In genomic region chr11:32549236-32549635, GRCm38 (mm10) we compare ENCODE assay signal across 16 mouse cellular contexts. TPM values are rescaled to one million over a fixed set of nuclear protein-coding genes. Genes with fewer than 3 reads are reported as not detected.
A peak's percentile ranks its signal among the peaks of the same experiment; 100 is the strongest.
DNase-seq lines count a peak whose midpoint lies in the region; ATAC-seq and TF ChIP-seq lines count a peak whose summit lies in the region.
"Had no signal": no experiment of that assay in that cellular context is flagged by ENCODE, and none has a peak within 500 bp of the region (broad histone marks: within the 10 kb centered on the region; RNA-seq: fewer than 3 reads in every experiment).

No protein-coding gene starts in this region.

- H3K27me3 ChIP-seq in heart, adult 2 months (ENCODE audit: control insufficient read depth, insufficient read depth, low read length), result no peaks in the 10 kb centered on the region
- no peaks in the 10 kb centered on the region for H3K27me3 ChIP-seq in heart, embryonic 12.5 days (replicated peaks)
- H3K27me3 ChIP-seq in spleen, adult 2 months (ENCODE audit: control insufficient read depth, insufficient read depth, low read length), result no peaks in the 10 kb centered on the region
- no peaks in the 10 kb centered on the region for H3K27me3 ChIP-seq in midbrain, embryonic 13.5 days
- H3K27me3 ChIP-seq: forebrain, embryonic 12.5 days; midbrain, embryonic 12.5 days had no signal

- no peak for ATAC-seq in heart, embryonic 12.5 days (ENCODE audit: insufficient number of reproducible peaks, low FRiP score)
- no peak for ATAC-seq in midbrain, embryonic 13.5 days
- ATAC-seq: intestine, embryonic 16.5 days had no signal

- H3K9ac ChIP-seq in heart, adult 2 months (ENCODE audit: low read depth, low read length), result no peak overlapping the region
- H3K9ac ChIP-seq in heart, embryonic 12.5 days, result no peak overlapping the region
- H3K9ac ChIP-seq in midbrain, embryonic 13.5 days (replicated peaks), result no peak overlapping the region
- H3K9ac ChIP-seq: forebrain, embryonic 12.5 days; midbrain, embryonic 12.5 days had no signal

- no peak overlapping the region for H3K4me3 ChIP-seq in heart, adult 2 months
- H3K4me3 ChIP-seq in heart, embryonic 12.5 days, result no peak overlapping the region
- H3K4me3 ChIP-seq in spleen, adult 2 months (ENCODE audit: extremely low read depth, insufficient read depth, insufficient read length), result no peak overlapping the region
- no peak overlapping the region for H3K4me3 ChIP-seq in midbrain, embryonic 13.5 days (replicated peaks)
- H3K4me3 ChIP-seq: forebrain, embryonic 12.5 days; midbrain, embryonic 12.5 days had no signal

- peaks cover 51% of the 10 kb centered on the region for H3K4me1 ChIP-seq in heart, adult 2 months (ENCODE audit: control insufficient read depth, insufficient read depth, low read length)
- peaks cover 47% of the 10 kb centered on the region for H3K4me1 ChIP-seq in heart, embryonic 12.5 days (replicated peaks)
- H3K4me1 ChIP-seq in spleen, adult 2 months (ENCODE audit: control insufficient read depth, insufficient read depth, insufficient read length), result peaks cover 57% of the 10 kb centered on the region
- peaks cover 39% of the 10 kb centered on the region for H3K4me1 ChIP-seq in midbrain, embryonic 13.5 days (replicated peaks)

- H3K79me2 ChIP-seq in heart, adult 2 months (replicated peaks; ENCODE audit: control insufficient read depth, insufficient read depth, low read length), result no peaks in the 10 kb centered on the region

- H3K9me3 ChIP-seq in heart, embryonic 12.5 days (replicated peaks), result no peaks in the 10 kb centered on the region
- no peaks in the 10 kb centered on the region for H3K9me3 ChIP-seq in midbrain, embryonic 13.5 days
- H3K9me3 ChIP-seq: forebrain, embryonic 12.5 days; midbrain, embryonic 12.5 days had no signal

- peaks cover 9% of the 10 kb centered on the region; the same call in 1 of the 2 replicates for H3K36me3 ChIP-seq in heart, adult 2 months (ENCODE audit: control insufficient read depth, insufficient read depth, low read length)
- no peaks in the 10 kb centered on the region for H3K36me3 ChIP-seq in heart, embryonic 12.5 days
- peaks cover 9% of the 10 kb centered on the region for H3K36me3 ChIP-seq in spleen, adult 2 months (ENCODE audit: control insufficient read depth, insufficient read depth, low read length)
- no peaks in the 10 kb centered on the region for H3K36me3 ChIP-seq in midbrain, embryonic 13.5 days
- H3K36me3 ChIP-seq: forebrain, embryonic 12.5 days; midbrain, embryonic 12.5 days had no signal

- no peak for DNase-seq in heart, adult 2 months
- no peak for DNase-seq in spleen, adult 2 months (ENCODE audit: low read depth in 1 of 2, low spot score in 2 of 2)
- DNase-seq in spleen, adult 18-20 months, result no peak
- DNase-seq in cerebellum, postnatal 25 days, result peak; percentile 75 to 79
- no peak for DNase-seq in right cerebral cortex, postnatal 36 days (ENCODE audit: low spot score in 2 of 2)
- DNase-seq in layer of hippocampus, adult 9-10 months (ENCODE audit: low spot score), result no peak
- DNase-seq: gastrocnemius, postnatal 10 days; kidney, postnatal 36 days; lung, postnatal 10 days; right cerebral cortex, postnatal 25 days had no signal

- WGBS in heart, adult 2 months, result 71% methylated on average over 6 of the region's 6 CpGs
- WGBS in heart, embryonic 12.5 days, result 76% methylated on average over 6 of the region's 6 CpGs
- 83% methylated on average over 6 of the region's 6 CpGs for WGBS in spleen, adult 2 months
- WGBS in midbrain, embryonic 13.5 days, result 61% methylated on average over 6 of the region's 6 CpGs

- H3K27ac ChIP-seq in heart, adult 2 months, result peak overlapping the region; percentile 40
- no peak overlapping the region for H3K27ac ChIP-seq in heart, embryonic 12.5 days (ENCODE audit: poor library complexity, severe bottlenecking)
- H3K27ac ChIP-seq in spleen, adult 2 months (ENCODE audit: insufficient read depth, low read length), result peak overlapping the region; percentile 43
- H3K27ac ChIP-seq in midbrain, embryonic 13.5 days, result no peak overlapping the region
- H3K27ac ChIP-seq: forebrain, embryonic 12.5 days; midbrain, embryonic 12.5 days had no signal

- intact Hi-C loops in heart, adult 2 months (cut with DNase I), result no loop called here

- no peak for TF ChIP-seq CTCF in heart, adult 2 months (IDR thresholded peaks at IDR 0.05)
- TF ChIP-seq CTCF in spleen, adult 2 months (IDR thresholded peaks at IDR 0.05; ENCODE audit: extremely low read depth, insufficient read depth, insufficient read length, insufficient replicate concordance), result no peak

- TF ChIP-seq EP300 in heart, adult 2 months (IDR thresholded peaks at IDR 0.05; ENCODE audit: insufficient read depth, low read depth, low read length), result no peak

- TF ChIP-seq POLR2A in heart, adult 2 months (IDR thresholded peaks at IDR 0.05; ENCODE audit: insufficient read depth, low read depth, low read length), result no peak
- no peak for TF ChIP-seq POLR2A in spleen, adult 2 months (IDR thresholded peaks at IDR 0.05; ENCODE audit: low read depth, low read length)

- no peak overlapping the region for H3K4me2 ChIP-seq in heart, embryonic 12.5 days
- no peak overlapping the region for H3K4me2 ChIP-seq in midbrain, embryonic 13.5 days (replicated peaks)
- H3K4me2 ChIP-seq: forebrain, embryonic 12.5 days; liver, embryonic 11.5 days; midbrain, embryonic 12.5 days had no signal

RNA-seq across cellular contexts. Expression of gene Stk10, which starts 16.1 kb away (rescaled TPM):
- 10 to 100 TPM in 1 of 2 experiments, 1 to 10 TPM in 1; 9.2 to 10.1 TPM for total RNA-seq in heart, adult 2 months (2021)
- polyA plus RNA-seq in heart, adult 2 months (2012; rRNA removed), result 8.4 and 9.8 TPM in 2 replicates
- 2.9 and 3.2 TPM in 2 replicates for polyA plus RNA-seq in heart, embryonic 12.5 days (2016; fragmentation: Nextera tagmentation; extraction: Ambion mirVana)
- 82.8 and 87.0 TPM in 2 replicates for polyA plus RNA-seq in spleen, adult 2 months (2012; rRNA removed)
- polyA plus RNA-seq in midbrain, embryonic 13.5 days (2015; fragmentation: Nextera tagmentation; extraction: Ambion mirVana), result 1.1 and 2.3 TPM in 2 replicates

RNA-seq across cellular contexts. Expression of gene Efcab9, which starts 17.4 kb away (rescaled TPM):
- total RNA-seq in heart, adult 2 months (2021), result not detected
- not detected in 2 replicates for polyA plus RNA-seq in heart, adult 2 months (2012; rRNA removed)
- polyA plus RNA-seq in heart, embryonic 12.5 days (2016; fragmentation: Nextera tagmentation; extraction: Ambion mirVana), result 0.31 and 0.36 TPM in 2 replicates
- 0.16 and 0.54 TPM in 2 replicates for polyA plus RNA-seq in spleen, adult 2 months (2012; rRNA removed)
- 0.35 TPM in 1 of 2 replicates, not detected in the other for polyA plus RNA-seq in midbrain, embryonic 13.5 days (2015; fragmentation: Nextera tagmentation; extraction: Ambion mirVana)

Comparison
In these comparisons a context has a peak if more than half of its experiments do, and no peak if none do; other contexts are left out.
1. H3K27ac ChIP-seq: peak in heart, adult 2 months (single experiment) and spleen, adult 2 months (single experiment); none in heart, embryonic 12.5 days (single experiment) and midbrain, embryonic 13.5 days (single experiment).
2. DNase-seq: peak in cerebellum, postnatal 25 days (2 of 2); none in heart, adult 2 months (0 of 2), spleen, adult 2 months (0 of 2), spleen, adult 18-20 months (0 of 2), right cerebral cortex, postnatal 36 days (0 of 2) and layer of hippocampus, adult 9-10 months (single experiment).